Mouse (Mus musculus) frontal cortex, postnatal 10 days (tissue): Measurements from ENCODE around the gene Dgke.
"Not testable (repeated sequence)": the region's sequence is repeated elsewhere in the genome, so short reads cannot be mapped to it uniquely, and the experiment has no call there.

Source experiments
- DNase-seq, 2 experiments: peaks; one replicate each; pipeline ENCODE4 v3.0.0; 2022; ENCODE audit warnings: low spot score in 2 of 2, mixed read lengths in 1 of 2

Dgke gene

GRCm38 (mm10) chr11:89074783-89075413 lies 8.2 kb upstream of the Dgke start:
- DNase-seq = no peak

- no peak for DNase-seq
These were observed 6.9 kb upstream of the Dgke start, which contains the start of gene Gm525 for GRCm38 (mm10) chr11:89073541-89073940. Gene Gm525 (plus strand): TSS chr11:89073841.

GRCm38 (mm10) chr11:89071522-89071921 lies 4.9 kb upstream of the Dgke start:
- DNase-seq = no peak

GRCm38 (mm10) chr11:89069303-89069702 lies 2.7 kb upstream of the Dgke start:
- peak in 1 of 2 experiments; percentile 40 for DNase-seq

GRCm38 (mm10) chr11:89068649-89069048 lies 2.0 kb upstream of the Dgke start:
- DNase-seq = no peak

- no peak for DNase-seq
These were observed 1.3 kb upstream of the Dgke start for GRCm38 (mm10) chr11:89067871-89068490.

GRCm38 (mm10) chr11:89067301-89067822 lies 712 bp upstream of the Dgke start:
- DNase-seq = no peak

GRCm38 (mm10) chr11:89066126-89066525 lies 524 bp downstream of the Dgke start:
- DNase-seq = no peak

GRCm38 (mm10) chr11:89065297-89065696 lies 1.4 kb downstream of the Dgke start:
- DNase-seq = no peak

- no peak for DNase-seq
These were observed 2.3 kb downstream of the Dgke start for GRCm38 (mm10) chr11:89064312-89064711.

GRCm38 (mm10) chr11:89061362-89061761 lies 5.3 kb downstream of the Dgke start:
- no peak for DNase-seq

GRCm38 (mm10) chr11:89060423-89061089 lies 6.1 kb downstream of the Dgke start:
- DNase-seq = peak; percentile 90 to 92

- peak in 1 of 2 experiments; percentile 53 for DNase-seq
These were observed 6.7 kb downstream of the Dgke start for GRCm38 (mm10) chr11:89059919-89060422.

GRCm38 (mm10) chr11:89058515-89059270 lies 8.0 kb downstream of the Dgke start:
- DNase-seq = no peak

GRCm38 (mm10) chr11:89055931-89056690 lies 10.5 kb downstream of the Dgke start:
- DNase-seq = no peak

- no peak for DNase-seq
These were observed 14.9 kb downstream of the Dgke start for GRCm38 (mm10) chr11:89051767-89052166.

- DNase-seq = no peak
These were observed 20.6 kb downstream of the Dgke start for GRCm38 (mm10) chr11:89046021-89046420.

- not testable (repeated sequence) for DNase-seq
These were observed 21.1 kb downstream of the Dgke start for GRCm38 (mm10) chr11:89045501-89045900.

- no peak for DNase-seq
These were observed 23.6 kb downstream of the Dgke start for GRCm38 (mm10) chr11:89043046-89043445.

- DNase-seq = not testable (repeated sequence)
These were observed 25.6 kb downstream of the Dgke start for GRCm38 (mm10) chr11:89041073-89041472.

GRCm38 (mm10) chr11:89039325-89039724 lies 27.3 kb downstream of the Dgke start:
- peak in 1 of 2 experiments; percentile 33 for DNase-seq
